Mouse (Mus musculus) MEL (cell line): Measurements from ENCODE around the gene Gm26992.
A peak's percentile ranks its signal among the peaks of the same experiment; 100 is the strongest.

Experiments
- CTCF ChIP-seq, 3 experiments: IDR thresholded peaks in 2 of 3; conservative IDR thresholded peaks in 1 of 3; 2 replicates each; pipeline ENCODE4 v1.5.1; 2011 to 2012; ENCODE audit warnings: low read length in 3 of 3, low read depth in 2 of 3, mild to moderate bottlenecking in 2 of 3, improper control_type of control experiment in 1 of 3, inconsistent platforms in 1 of 3, mixed read lengths in 1 of 3, moderate library complexity in 1 of 3; ENCODE audit not compliant: control insufficient read depth in 1 of 3, insufficient read depth in 1 of 3, poor library complexity in 1 of 3, severe bottlenecking in 1 of 3
- ZNF384 ChIP-seq: IDR thresholded peaks from 2 replicates; pipeline ENCODE4 v1.6.1; 2012; ENCODE audit warnings: low read depth, mild to moderate bottlenecking, inconsistent platforms, low read length, improper control_type of control experiment

- peak; percentile 19 to 28 (median 27); a peak in 3 of 6 replicates for TF ChIP-seq CTCF (IDR thresholded peaks at IDR 0.05 in 2 of 3, conservative IDR thresholded peaks at IDR 0.05 in 1 of 3; ENCODE audit: control insufficient read depth in 1 of 3, insufficient read depth in 1 of 3, low read depth in 2 of 3, low read length in 3 of 3, poor library complexity in 1 of 3, severe bottlenecking in 1 of 3)
- no peak for TF ChIP-seq ZNF384
Measured at GRCm38 (mm10) chrX:103460056-103460455, 38.2 kb downstream of the Gm26992 start.
